Mouse (Mus musculus) midbrain, embryonic 13.5 days (tissue): ENCODE measurements around the gene Zbtb11. TPM values are rescaled to one million over a fixed set of nuclear protein-coding genes. Genes with fewer than 3 reads are reported as not detected.
"Not testable (repeated sequence)": the region's sequence is repeated elsewhere in the genome, so short reads cannot be mapped to it uniquely, and the experiment has no call there.

Source experiments
- ATAC-seq: fragments of 200-750 bp; cut with Nextera tagmentation; 2 replicates; pipeline ENCODE4 v1.8.0; 2017; ENCODE audit warnings: mild to moderate bottlenecking, moderate TSS enrichment, moderate library complexity
- H3K27ac ChIP-seq: fragments of 300-500 bp; sonication (generic); 2 replicates; pipeline ENCODE4 v1.5.1; 2015; ENCODE audit warnings: inconsistent platforms, mild to moderate bottlenecking, moderate library complexity
- H3K27me3 ChIP-seq: fragments of 300-500 bp; sonication (generic); 2 replicates; pipeline ENCODE4 v1.6.1; 2015; ENCODE audit warnings: mild to moderate bottlenecking, inconsistent platforms
- H3K36me3 ChIP-seq: fragments of 300-500 bp; sonication (generic); 2 replicates; pipeline ENCODE4 v1.6.1; 2015; ENCODE audit warnings: mild to moderate bottlenecking, inconsistent platforms
- H3K4me1 ChIP-seq: fragments of 300-500 bp; sonication (generic); replicated peaks from 2 replicates; pipeline ENCODE4 v1.6.1; 2015; ENCODE audit warnings: inconsistent platforms
- H3K4me2 ChIP-seq: fragments of 300-500 bp; sonication (generic); replicated peaks from 2 replicates; pipeline ENCODE4 v1.6.1; 2015; ENCODE audit warnings: moderate library complexity, mild to moderate bottlenecking, inconsistent platforms
- H3K4me3 ChIP-seq: fragments of 300-500 bp; sonication (generic); replicated peaks from 2 replicates; pipeline ENCODE4 v1.5.1; 2015; ENCODE audit warnings: mild to moderate bottlenecking, inconsistent platforms
- H3K9ac ChIP-seq: fragments of 300-500 bp; sonication (generic); replicated peaks from 2 replicates; pipeline ENCODE4 v1.6.1; 2015; ENCODE audit warnings: mild to moderate bottlenecking, inconsistent platforms
- H3K9me3 ChIP-seq: fragments of 300-500 bp; sonication (generic); 2 replicates; pipeline ENCODE4 v1.6.1; 2016; ENCODE audit warnings: mild to moderate bottlenecking, inconsistent platforms
- WGBS: fragments of 180-500 bp; shearing (Covaris S2); methylation state at CpG from one replicate; pipeline ENCODE4 v1.1.7; 2015; 5-methylcytosine and 5-hydroxymethylcytosine counted together
- polyA plus RNA-seq: library from polyadenylated mRNA; unstranded; fragments of >200 nt; fragmentation: Nextera tagmentation; extraction: Ambion mirVana; gene quantifications from 2 replicates; pipeline ENCODE4 v1.2.1, GENCODE M21; 2015

The Zbtb11 gene
- polyA plus RNA-seq, result 21.2 and 21.4 TPM in 2 replicates

DNA sequence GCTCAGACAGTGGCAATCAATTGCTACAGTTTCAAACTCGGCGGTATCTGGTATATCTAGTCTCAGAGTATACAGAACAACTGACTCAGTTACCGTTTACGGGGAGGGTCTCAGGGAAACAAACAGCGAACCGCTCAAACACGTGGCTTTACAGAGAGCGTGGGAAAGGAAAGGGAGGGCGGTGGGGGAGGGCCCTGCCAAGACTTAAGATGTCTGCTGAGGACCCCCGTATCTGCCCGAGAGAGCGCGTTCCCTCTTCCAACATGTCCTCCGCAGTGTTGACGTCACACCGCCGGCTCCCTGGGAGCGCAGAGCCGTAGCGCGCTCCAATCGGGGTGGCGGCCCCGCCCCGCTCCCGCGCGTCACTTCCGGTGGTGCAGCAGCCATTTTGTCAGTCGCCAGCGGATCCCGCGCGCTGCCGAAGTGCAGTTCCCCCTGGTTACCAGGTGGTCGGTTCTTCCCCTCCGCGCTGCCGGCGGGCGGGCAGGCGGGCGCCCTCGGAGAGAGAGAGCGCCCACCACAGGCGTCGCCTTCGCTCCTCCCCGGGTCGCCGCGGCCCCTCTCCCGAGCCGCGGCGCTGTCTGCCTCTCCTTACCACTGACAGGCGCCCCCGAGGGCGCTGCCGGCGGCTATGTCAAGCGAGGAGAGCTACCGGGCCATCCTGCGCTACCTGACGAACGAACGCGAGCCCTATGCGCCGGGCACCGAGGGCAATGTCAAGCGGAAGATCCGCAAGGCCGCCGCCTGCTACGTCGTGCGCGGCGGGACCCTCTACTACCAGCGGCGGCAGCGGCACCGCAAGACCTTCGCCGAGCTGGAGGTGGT, at the start of gene Zbtb11:
Gene Zbtb11 (plus strand): TSS at position 453 of the 825 bp plus-strand sequence.
- Histone ChIP-seq H3K9me3 (no peaks in the 10 kb centered on the region), H3K27me3 (no peaks in the 10 kb centered on the region), H3K4me2 (peak within 1 kb of the TSS; percentile 80), H3K4me1 (peaks cover 36% of the 10 kb centered on the region), H3K4me3 (peak within 1 kb of the TSS; percentile 100), H3K27ac (peak within 1 kb of the TSS; percentile 90), H3K36me3 (peaks cover 41% of the 10 kb centered on the region), H3K9ac (peak within 1 kb of the TSS; percentile 94)
- WGBS, result under 1% methylated on average over 66 of the region's 86 CpGs
- ATAC-seq, result peak; percentile 99

DNA sequence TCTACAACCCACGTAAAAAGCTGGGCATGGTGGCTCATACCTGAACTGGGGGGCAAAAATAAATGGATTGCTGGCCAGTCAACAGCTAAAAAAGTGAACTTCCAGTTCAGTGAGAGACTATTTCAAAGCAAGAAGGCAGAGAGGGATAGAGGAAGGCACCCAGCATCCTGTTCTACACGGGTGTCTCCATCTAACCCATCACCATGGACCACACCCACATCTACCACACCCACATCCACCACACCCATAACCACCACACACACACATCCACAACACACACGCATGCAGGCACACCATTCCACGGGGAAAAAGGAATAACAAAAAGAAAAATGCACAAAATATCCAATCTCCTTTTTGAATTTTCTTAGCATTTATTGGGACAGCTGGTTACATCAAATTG, 49.7 kb upstream of the Zbtb11 start:
- Histone ChIP-seq H3K4me2 (no peak overlapping the region), H3K9ac (no peak overlapping the region), H3K36me3 (peaks cover 66% of the 10 kb centered on the region), H3K27ac (no peak overlapping the region), H3K4me1 (no peaks in the 10 kb centered on the region), H3K4me3 (no peak overlapping the region), H3K27me3 (no peaks in the 10 kb centered on the region), H3K9me3 (no peaks in the 10 kb centered on the region)
- ATAC-seq, result no peak
- 93% methylated on average over 4 of the region's 4 CpGs for WGBS

DNA sequence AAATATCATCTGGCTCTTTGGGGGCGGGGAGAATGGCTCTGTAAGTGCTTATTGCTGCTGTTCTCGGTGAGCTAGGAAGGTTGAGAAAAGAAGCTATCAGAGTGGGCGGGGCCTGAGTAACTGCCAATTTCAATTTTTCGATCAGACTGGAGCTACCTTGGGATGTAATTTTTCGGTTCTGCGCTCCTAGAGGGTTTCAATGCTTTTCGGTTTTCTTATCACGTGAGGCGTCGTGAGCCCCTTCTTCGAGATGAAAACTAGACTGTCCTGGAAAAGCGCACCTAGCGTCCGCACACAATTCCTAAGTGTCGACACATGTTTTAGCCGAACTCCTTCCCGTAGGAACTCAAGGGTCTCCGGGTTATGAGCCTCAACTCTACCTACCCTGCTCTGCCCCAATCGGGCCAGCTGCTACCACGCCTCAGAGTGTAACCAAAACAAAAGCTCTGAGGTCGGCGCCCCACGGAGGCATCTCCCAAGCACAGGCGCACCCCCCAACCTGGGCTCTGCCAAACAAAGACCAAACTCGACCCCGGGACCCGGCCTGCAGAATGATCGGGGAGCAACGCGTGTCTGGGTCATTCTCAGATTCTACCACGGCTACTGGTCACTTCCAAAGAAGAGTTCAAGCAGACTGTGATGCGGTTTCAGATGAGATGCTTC, 39.9 kb upstream of the Zbtb11 start:
- no peaks in the 10 kb centered on the region for H3K27me3 ChIP-seq
- peak overlapping the region; percentile 82 for H3K27ac ChIP-seq
- H3K4me2 ChIP-seq, result peak overlapping the region; percentile 75
- H3K4me1 ChIP-seq, result peaks cover 9% of the 10 kb centered on the region
- no peaks in the 10 kb centered on the region for H3K9me3 ChIP-seq
- under 1% methylated on average over 32 of the region's 32 CpGs for WGBS
- peak; percentile 73 for ATAC-seq
- H3K9ac ChIP-seq, result peak overlapping the region; percentile 79
- H3K36me3 ChIP-seq, result peaks cover 9% of the 10 kb centered on the region; the same call in 1 of the 2 replicates
- peak overlapping the region; percentile 84 for H3K4me3 ChIP-seq

DNA sequence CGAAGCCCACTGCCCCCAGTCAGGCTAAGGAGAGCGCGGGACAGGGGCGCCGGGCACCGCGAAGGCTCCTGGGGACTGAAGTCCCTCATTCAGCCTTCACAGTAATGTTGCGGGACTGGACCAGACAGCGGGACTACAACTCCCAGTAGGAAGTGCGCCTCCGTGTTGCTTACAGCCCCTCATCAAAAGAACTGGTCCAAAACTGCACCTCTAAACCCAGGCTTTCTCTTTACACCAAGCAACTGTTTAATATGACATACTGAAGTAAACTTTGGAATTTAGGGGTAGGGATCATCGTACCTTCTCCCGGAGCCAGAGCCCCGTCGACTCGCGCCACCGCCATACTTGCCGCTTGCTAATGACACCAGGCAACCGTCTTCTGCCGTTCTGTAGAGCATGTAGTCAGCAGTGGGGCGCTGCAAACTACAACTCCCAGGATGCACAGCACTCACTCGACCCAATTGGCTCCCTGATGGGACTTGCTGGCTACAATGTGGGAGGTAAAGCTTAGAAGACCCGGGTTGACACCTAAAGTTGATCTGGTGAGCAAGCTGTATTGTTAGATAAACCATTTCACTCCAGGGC, 39.1 kb upstream of the Zbtb11 start, which contains the start of gene Cep97:
Gene Cep97 (minus strand): TSS at position 403 of the 585 bp plus-strand sequence.
- peak within 1 kb of the TSS; percentile 79 for H3K9ac ChIP-seq
- H3K36me3 ChIP-seq, result peaks cover 2% of the 10 kb centered on the region; the same call in 1 of the 2 replicates
- peak within 1 kb of the TSS; percentile 84 for H3K4me3 ChIP-seq
- peak within 1 kb of the TSS; percentile 82 for H3K27ac ChIP-seq
- peak; percentile 100 for ATAC-seq
- peak within 1 kb of the TSS; percentile 75 for H3K4me2 ChIP-seq
- under 1% methylated on average over 24 of the region's 24 CpGs for WGBS
- H3K9me3 ChIP-seq, result no peaks in the 10 kb centered on the region
- no peaks in the 10 kb centered on the region for H3K27me3 ChIP-seq
- H3K4me1 ChIP-seq, result peaks cover 9% of the 10 kb centered on the region

DNA sequence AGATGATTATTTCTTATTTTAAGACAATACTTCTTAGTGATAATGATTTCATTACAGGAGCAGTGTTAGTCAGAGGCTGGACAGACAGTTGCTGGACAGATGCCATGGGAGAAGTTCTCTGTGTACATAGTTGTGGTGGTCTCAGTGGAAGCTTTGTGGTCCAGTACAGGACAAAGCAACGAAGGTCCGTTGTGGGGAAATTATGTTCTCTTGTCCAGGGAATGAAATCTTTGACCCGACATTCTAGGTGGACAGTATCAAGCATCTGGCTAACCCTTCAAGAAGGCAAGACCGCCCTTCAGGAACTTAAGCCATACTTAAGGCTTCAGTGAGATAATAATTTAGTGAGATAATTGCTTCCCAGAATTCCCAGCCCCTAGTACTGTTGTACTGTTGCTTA, 34.9 kb upstream of the Zbtb11 start:
- Histone ChIP-seq H3K27ac (no peak overlapping the region), H3K4me3 (no peak overlapping the region), H3K9ac (no peak overlapping the region), H3K9me3 (no peaks in the 10 kb centered on the region), H3K36me3 (no peaks in the 10 kb centered on the region), H3K4me2 (no peak overlapping the region), H3K27me3 (no peaks in the 10 kb centered on the region), H3K4me1 (no peaks in the 10 kb centered on the region)
- no peak for ATAC-seq
- 88% methylated on average over 4 of the region's 4 CpGs for WGBS

DNA sequence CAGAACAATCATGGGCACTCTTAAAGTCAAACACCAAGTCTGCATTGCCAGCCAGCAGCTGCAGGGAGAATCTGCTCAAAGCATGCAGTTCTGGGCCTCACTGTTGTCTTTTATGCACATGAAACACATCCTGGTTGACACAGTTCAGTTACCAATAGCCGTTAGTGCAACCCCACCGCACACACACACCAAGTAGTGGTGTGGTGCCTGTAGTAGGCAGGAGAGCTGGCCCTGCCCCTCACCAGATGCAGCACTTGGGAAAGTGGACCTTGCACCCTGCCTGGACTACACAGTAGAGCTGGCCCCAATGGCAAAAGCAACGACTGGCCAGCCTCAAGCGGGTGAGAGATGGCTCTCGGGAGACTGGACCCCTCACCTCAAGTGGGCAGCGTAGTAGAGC, 34.0 kb upstream of the Zbtb11 start:
- 86% methylated on average over 6 of the region's 6 CpGs for WGBS
- Histone ChIP-seq H3K27me3 (no peaks in the 10 kb centered on the region), H3K9me3 (no peaks in the 10 kb centered on the region), H3K4me3 (no peak overlapping the region), H3K4me1 (no peaks in the 10 kb centered on the region), H3K27ac (no peak overlapping the region), H3K4me2 (no peak overlapping the region), H3K36me3 (no peaks in the 10 kb centered on the region), H3K9ac (no peak overlapping the region)
- ATAC-seq, result no peak

DNA sequence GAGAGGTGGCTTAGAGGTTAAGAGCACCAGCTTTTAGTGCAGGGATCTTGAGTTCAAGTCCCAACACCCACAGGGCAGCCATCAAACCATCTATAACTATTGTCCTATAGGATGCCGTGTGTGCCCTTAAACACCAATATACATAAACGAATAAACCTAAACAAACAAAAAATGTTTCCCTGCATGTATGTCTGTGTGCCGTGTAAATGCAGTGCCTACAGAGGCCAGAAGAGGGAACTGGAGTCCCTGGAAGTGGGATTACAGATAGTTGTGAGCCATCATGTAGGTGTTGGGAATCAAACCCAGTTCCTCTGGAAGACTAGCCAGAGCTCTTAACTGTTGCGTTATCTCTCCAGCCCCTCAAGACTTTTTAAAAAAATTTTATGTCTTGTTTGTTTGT, 32.9 kb upstream of the Zbtb11 start:
- 96% methylated on average over 4 of the region's 4 CpGs for WGBS
- H3K36me3 ChIP-seq, result no peaks in the 10 kb centered on the region
- H3K4me2 ChIP-seq, result no peak overlapping the region
- H3K9me3 ChIP-seq, result no peaks in the 10 kb centered on the region
- no peak for ATAC-seq
- no peak overlapping the region for H3K27ac ChIP-seq
- no peaks in the 10 kb centered on the region for H3K27me3 ChIP-seq
- no peak overlapping the region for H3K4me3 ChIP-seq
- no peaks in the 10 kb centered on the region for H3K4me1 ChIP-seq
- no peak overlapping the region for H3K9ac ChIP-seq

DNA sequence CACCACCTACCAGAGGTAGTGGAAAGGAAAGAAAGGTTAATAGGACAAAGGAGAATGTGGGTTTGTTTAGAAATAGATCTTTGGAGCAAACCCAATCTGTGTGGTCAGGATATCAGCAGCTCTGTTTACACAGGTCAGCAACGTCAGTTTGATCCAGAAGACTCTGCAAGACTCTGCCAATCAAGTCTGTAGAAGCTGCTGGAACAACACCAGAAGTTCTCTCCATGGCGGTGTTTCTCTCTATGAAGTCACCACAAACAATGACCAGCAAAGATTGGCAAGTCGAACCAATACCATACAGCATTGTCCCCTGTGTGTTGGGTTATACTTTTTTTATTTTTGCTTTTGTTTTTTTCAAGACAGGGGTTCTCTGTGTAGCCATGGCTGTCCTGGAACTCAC, 26.4 kb upstream of the Zbtb11 start:
- no peak overlapping the region for H3K27ac ChIP-seq
- H3K27me3 ChIP-seq, result no peaks in the 10 kb centered on the region
- H3K36me3 ChIP-seq, result no peaks in the 10 kb centered on the region
- H3K4me3 ChIP-seq, result no peak overlapping the region
- no peaks in the 10 kb centered on the region for H3K9me3 ChIP-seq
- ATAC-seq, result no peak
- no peak overlapping the region for H3K4me2 ChIP-seq
- no peak overlapping the region for H3K9ac ChIP-seq
- WGBS, result 84% methylated on average over 3 of the region's 3 CpGs
- H3K4me1 ChIP-seq, result no peaks in the 10 kb centered on the region

DNA sequence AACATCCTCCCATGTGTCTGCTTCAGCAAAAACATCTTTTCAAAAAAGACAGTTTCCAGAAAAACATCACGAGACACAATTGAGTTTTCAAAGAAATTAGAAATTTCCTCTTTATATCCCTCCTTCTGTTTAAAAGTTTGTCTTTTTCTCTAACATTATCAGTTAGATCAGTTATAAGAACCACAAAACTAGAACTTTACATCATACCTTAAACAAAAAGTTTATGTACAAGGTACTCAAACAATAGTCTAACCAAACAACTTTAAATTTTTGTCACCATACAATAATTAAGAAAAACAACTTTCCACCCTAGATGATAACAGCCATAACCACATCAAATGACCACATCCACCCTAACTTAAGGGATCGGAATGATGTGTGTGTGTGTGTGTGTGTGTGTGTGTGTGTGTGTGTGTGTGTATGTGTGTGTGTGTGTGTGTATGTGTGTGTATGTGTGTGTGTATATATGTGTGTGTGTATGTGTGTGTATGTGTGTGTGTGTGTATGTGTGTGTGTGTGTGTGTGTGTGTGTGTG, 25.7 kb upstream of the Zbtb11 start:
- H3K4me2 ChIP-seq, ATAC-seq, H3K4me1 ChIP-seq, H3K9me3 ChIP-seq, H3K36me3 ChIP-seq, H3K4me3 ChIP-seq, H3K9ac ChIP-seq, H3K27ac ChIP-seq, H3K27me3 ChIP-seq: not testable (repeated sequence)
- WGBS, result 81% methylated on average over 2 of the region's 2 CpGs

DNA sequence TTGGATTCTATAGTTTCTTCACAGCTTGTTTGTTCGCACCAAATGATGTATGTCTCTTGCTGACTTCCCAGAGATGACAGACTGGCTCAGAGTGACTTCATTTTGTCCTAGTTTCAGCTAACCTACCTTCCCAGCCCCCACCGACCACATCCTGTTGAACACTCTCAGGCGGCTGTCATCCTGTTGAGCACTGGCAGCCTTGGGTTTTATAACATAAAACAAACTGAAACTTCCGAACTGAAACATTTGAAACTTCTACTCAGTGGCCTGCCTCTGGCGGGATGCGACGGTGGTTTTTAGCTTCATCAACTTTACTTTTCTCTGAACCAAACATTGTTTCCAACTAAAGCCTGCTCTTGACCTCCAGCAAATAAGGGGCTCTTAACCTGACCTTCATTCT, 24.7 kb upstream of the Zbtb11 start:
- Histone ChIP-seq H3K4me1 (no peaks in the 10 kb centered on the region), H3K36me3 (no peaks in the 10 kb centered on the region), H3K27ac (no peak overlapping the region), H3K4me3 (no peak overlapping the region), H3K9me3 (no peaks in the 10 kb centered on the region), H3K27me3 (no peaks in the 10 kb centered on the region), H3K4me2 (no peak overlapping the region), H3K9ac (no peak overlapping the region)
- ATAC-seq, result no peak
- WGBS, result 71% methylated on average over 7 of the region's 7 CpGs

DNA sequence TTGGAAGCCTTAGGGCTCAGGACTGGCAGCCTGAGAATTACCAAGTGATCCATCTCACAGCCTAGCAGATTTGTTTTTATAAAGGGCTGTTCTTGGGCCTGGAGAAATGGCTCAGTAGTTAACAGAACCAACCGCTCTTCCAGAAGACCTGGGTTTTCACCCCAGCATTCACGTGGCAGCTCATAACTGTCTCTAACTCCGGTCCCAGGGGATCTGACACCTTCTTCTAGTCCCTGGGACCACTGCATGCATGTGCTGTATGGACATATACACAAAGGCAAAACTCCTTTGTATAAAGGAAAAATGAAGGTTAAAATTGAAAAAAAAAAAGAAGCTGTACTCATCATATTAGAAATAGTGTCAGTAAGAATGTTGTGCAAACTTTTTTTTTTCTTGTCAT, 23.2 kb upstream of the Zbtb11 start:
- Histone ChIP-seq H3K4me1 (no peaks in the 10 kb centered on the region), H3K4me2 (no peak overlapping the region), H3K9me3 (no peaks in the 10 kb centered on the region), H3K27ac (no peak overlapping the region), H3K36me3 (no peaks in the 10 kb centered on the region), H3K9ac (no peak overlapping the region), H3K4me3 (no peak overlapping the region), H3K27me3 (no peaks in the 10 kb centered on the region)
- WGBS, result 75% methylated on average over 3 of the region's 3 CpGs
- no peak; the same call in 1 of the 2 replicates for ATAC-seq
